Mouse (Mus musculus) telencephalon, adult 2 months (tissue): ENCODE measurements around the gene Gsdma3.
A peak's percentile ranks its signal among the peaks of the same experiment; 100 is the strongest.
"Not testable (repeated sequence)": the region's sequence is repeated elsewhere in the genome, so short reads cannot be mapped to it uniquely, and the experiment has no call there.

Experiments used
- DNase-seq: peaks from one replicate; pipeline ENCODE4 v3.0.0-alpha.2; 2011; ENCODE audit warnings: low read depth, low spot score

Gene Gsdma3

GRCm38 (mm10) chr11:98595955-98596354 is 30.2 kb upstream of the Gsdma3 start:
- no peak for DNase-seq

GRCm38 (mm10) chr11:98597363-98597762 is 28.8 kb upstream of the Gsdma3 start:
- peak; percentile 6 for DNase-seq

GRCm38 (mm10) chr11:98597991-98598390 is 28.2 kb upstream of the Gsdma3 start, which contains the start of gene Lrrc3c:
Lrrc3c (plus strand) TSS chr11:98598291.
- DNase-seq = no peak

- no peak for DNase-seq
Measured at GRCm38 (mm10) chr11:98598851-98599290, 27.3 kb upstream of the Gsdma3 start.

- DNase-seq = no peak
Measured at GRCm38 (mm10) chr11:98599291-98599690, 26.9 kb upstream of the Gsdma3 start.

GRCm38 (mm10) chr11:98602090-98602690 is 24.0 kb upstream of the Gsdma3 start:
- no peak for DNase-seq

GRCm38 (mm10) chr11:98603953-98604352 is 22.2 kb upstream of the Gsdma3 start:
- no peak for DNase-seq

- DNase-seq = not testable (repeated sequence)
Measured at GRCm38 (mm10) chr11:98604911-98605310, 21.2 kb upstream of the Gsdma3 start.

GRCm38 (mm10) chr11:98606763-98607162 is 19.4 kb upstream of the Gsdma3 start:
- peak; percentile 43 for DNase-seq

- DNase-seq = no peak
Measured at GRCm38 (mm10) chr11:98620791-98621190, 5.4 kb upstream of the Gsdma3 start.

GRCm38 (mm10) chr11:98623981-98624380 is 2.2 kb upstream of the Gsdma3 start:
- DNase-seq = not testable (repeated sequence)

GRCm38 (mm10) chr11:98624381-98624780 is 1.8 kb upstream of the Gsdma3 start:
- DNase-seq = not testable (repeated sequence)

GRCm38 (mm10) chr11:98628706-98629105 is 2.5 kb downstream of the Gsdma3 start:
- DNase-seq = no peak

GRCm38 (mm10) chr11:98630646-98631045 is 4.5 kb downstream of the Gsdma3 start:
- DNase-seq = no peak

GRCm38 (mm10) chr11:98635312-98635970 is 9.3 kb downstream of the Gsdma3 start:
- DNase-seq = not testable (repeated sequence)

- DNase-seq = no peak
Measured at GRCm38 (mm10) chr11:98637501-98637900, 11.3 kb downstream of the Gsdma3 start.

- DNase-seq = no peak
Measured at GRCm38 (mm10) chr11:98640091-98640490, 13.9 kb downstream of the Gsdma3 start.

GRCm38 (mm10) chr11:98644757-98645156 is 18.6 kb downstream of the Gsdma3 start:
- no peak for DNase-seq

- no peak for DNase-seq
Measured at GRCm38 (mm10) chr11:98645946-98646345, 19.8 kb downstream of the Gsdma3 start.

- DNase-seq = no peak
Measured at GRCm38 (mm10) chr11:98646459-98646858, 20.3 kb downstream of the Gsdma3 start, which contains the start of gene Gsdma2. Gsdma2 (plus strand) TSS chr11:98646759.

- not testable (repeated sequence) for DNase-seq
Measured at GRCm38 (mm10) chr11:98655076-98655475, 28.9 kb downstream of the Gsdma3 start.

- peak; percentile 74 for DNase-seq
Measured at GRCm38 (mm10) chr11:98660517-98660916, 34.4 kb downstream of the Gsdma3 start.

GRCm38 (mm10) chr11:98664091-98664490 is 37.9 kb downstream of the Gsdma3 start, which contains the start of gene Gsdma:
Gsdma (plus strand) TSS chr11:98664351.
- no peak for DNase-seq
